Mouse (Mus musculus): ENCODE results near the gene Cyp4f37. TPM values are rescaled to one million over a fixed set of nuclear protein-coding genes. Genes with fewer than 3 reads are reported as not detected.

The Cyp4f37 gene
- polyA plus RNA-seq, 1 experiment from 2014 or later: not detected

Other genes with a start within 250 kb of the Cyp4f37 start
- 21.6 TPM in 2 replicates for gene Wiz, start 231.9 kb upstream of the Cyp4f37 start, polyA plus RNA-seq (2015; fragmentation: Nextera tagmentation; extraction: Ambion mirVana)
- 2.1 and 2.6 TPM in 2 replicates for gene Rasal3, start 217.7 kb upstream of the Cyp4f37 start, polyA plus RNA-seq (2015; fragmentation: Nextera tagmentation; extraction: Ambion mirVana)
- gene Pglyrp2, start 197.1 kb upstream of the Cyp4f37 start, polyA plus RNA-seq (2015; fragmentation: Nextera tagmentation; extraction: Ambion mirVana): 0.10 and 0.26 TPM in 2 replicates
- gene Cyp4f39, start 168.6 kb upstream of the Cyp4f37 start, polyA plus RNA-seq (2015; fragmentation: Nextera tagmentation; extraction: Ambion mirVana): 51.7 and 53.4 TPM in 2 replicates
- gene Cyp4f17, start 115.3 kb upstream of the Cyp4f37 start, polyA plus RNA-seq (2015; fragmentation: Nextera tagmentation; extraction: Ambion mirVana): 12.6 and 12.9 TPM in 2 replicates
- 19.7 and 20.9 TPM in 2 replicates for gene Cyp4f16, start 84.8 kb upstream of the Cyp4f37 start, polyA plus RNA-seq (2015; fragmentation: Nextera tagmentation; extraction: Ambion mirVana)
- not detected in 2 replicates for gene Cyp4f40, start 37.6 kb downstream of the Cyp4f37 start, polyA plus RNA-seq (2015; fragmentation: Nextera tagmentation; extraction: Ambion mirVana)
- 0.12 TPM in 1 of 2 replicates, not detected in the other for gene Cyp4f15, start 64.3 kb downstream of the Cyp4f37 start, polyA plus RNA-seq (2015; fragmentation: Nextera tagmentation; extraction: Ambion mirVana)
- gene Zfp871, start 167.0 kb downstream of the Cyp4f37 start, polyA plus RNA-seq (2015; fragmentation: Nextera tagmentation; extraction: Ambion mirVana): 28.6 and 32.8 TPM in 2 replicates
- gene Zfp811, start 188.6 kb downstream of the Cyp4f37 start, polyA plus RNA-seq (2015; fragmentation: Nextera tagmentation; extraction: Ambion mirVana): 2.4 and 3.2 TPM in 2 replicates
- gene Zfp799, start 209.0 kb downstream of the Cyp4f37 start, polyA plus RNA-seq (2015; fragmentation: Nextera tagmentation; extraction: Ambion mirVana): 14.0 and 15.0 TPM in 2 replicates